Mouse (Mus musculus): ENCODE measurements around the gene Eif2b3. TPM values are rescaled to one million over a fixed set of nuclear protein-coding genes. Genes with fewer than 3 reads are reported as not detected.

Eif2b3 gene
- polyA plus RNA-seq (2017; shearing (Covaris generic)), result 20.9 TPM

DNA sequence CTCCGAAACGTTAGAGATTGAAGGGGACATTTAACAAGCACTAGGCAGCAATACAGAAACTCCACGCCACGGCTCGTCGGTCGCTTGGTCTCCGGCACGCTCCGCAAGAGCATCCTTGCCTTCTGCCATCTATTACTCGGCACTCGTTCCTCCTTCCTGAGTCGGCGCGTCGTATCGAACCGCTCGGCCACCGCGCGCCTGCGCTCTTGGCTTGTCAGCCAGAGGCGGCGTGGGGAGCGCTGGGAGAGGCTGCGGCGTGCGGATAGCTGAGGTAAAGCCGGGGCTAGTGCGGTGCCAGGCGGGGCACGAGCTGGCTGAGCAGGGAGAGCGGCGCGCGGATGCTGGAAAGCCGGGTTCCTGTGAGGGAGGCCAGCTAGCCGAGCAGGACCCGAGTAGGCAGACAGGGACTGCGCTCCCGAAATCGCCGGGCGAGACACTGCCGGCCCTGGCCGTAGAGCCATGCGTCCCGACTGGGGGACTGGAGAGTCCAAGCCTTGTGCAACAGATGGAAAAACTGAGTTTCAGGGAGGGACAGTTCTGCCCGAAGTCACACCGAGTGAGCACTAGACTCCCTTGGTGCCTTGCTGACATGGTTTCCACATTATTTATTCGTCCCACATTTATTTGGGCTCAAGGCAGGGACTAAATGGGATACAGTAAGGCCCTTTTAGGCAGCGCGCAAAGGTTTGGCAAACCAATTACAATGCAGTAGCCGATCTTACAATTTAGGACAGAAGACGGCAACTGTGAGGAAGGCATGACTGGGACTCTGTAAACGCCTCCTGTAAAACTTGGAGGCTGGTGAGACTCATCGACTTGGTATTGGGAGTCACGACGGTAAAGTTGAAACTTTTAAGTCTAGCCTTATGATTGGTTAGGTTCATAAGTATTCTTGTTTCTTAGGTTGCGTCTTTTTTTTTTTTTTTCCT lies at the start of gene Eif2b3:
Eif2b3 (plus strand) TSS at position 197 of the 929 bp plus-strand sequence.

GRCm38 (mm10) chr4:116993672-116994621 lies 25.3 kb upstream of the Eif2b3 start, which contains the start of gene Urod:
Gene Urod (minus strand): TSS chr4:116994413.

DNA sequence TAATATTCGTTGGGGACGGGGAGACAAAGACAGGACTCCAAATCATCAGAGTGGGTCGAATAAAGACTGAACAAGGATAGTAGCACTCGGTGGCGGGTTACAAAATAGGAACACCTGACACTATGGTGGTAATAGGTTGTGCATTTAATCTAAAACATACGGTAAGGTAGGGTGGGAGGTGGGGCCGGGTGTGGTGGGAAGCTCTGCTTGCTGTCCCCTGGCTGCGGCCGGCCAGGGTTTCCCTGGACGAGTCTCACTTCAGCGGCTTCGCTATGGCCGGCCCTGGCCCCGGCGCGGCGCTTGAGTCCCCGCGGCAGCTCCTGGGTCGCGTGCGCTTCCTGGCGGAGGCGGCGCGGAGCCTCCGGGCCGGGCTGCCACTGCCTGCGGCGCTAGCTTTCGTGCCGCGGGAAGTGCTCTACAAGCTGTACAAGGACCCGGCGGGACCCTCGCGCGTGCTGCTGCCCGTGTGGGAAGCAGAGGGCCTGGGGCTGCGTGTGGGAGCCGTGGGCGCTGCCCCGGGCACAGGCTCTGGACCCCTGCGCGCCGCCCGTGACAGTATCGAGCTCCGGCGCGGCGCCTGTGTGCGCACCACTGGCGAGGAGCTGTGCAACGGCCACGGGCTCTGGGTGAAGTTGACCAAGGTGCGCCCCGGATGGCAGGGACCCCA lies 23.9 kb upstream of the Eif2b3 start, which contains the start of gene Hectd3:
Hectd3 (plus strand) TSS at position 187 of the 667 bp plus-strand sequence.

GRCm38 (mm10) chr4:117095551-117096452 lies 76.6 kb downstream of the Eif2b3 start, which contains the start of gene Ptch2:
Gene Ptch2 (plus strand): TSS chr4:117096075.

DNA sequence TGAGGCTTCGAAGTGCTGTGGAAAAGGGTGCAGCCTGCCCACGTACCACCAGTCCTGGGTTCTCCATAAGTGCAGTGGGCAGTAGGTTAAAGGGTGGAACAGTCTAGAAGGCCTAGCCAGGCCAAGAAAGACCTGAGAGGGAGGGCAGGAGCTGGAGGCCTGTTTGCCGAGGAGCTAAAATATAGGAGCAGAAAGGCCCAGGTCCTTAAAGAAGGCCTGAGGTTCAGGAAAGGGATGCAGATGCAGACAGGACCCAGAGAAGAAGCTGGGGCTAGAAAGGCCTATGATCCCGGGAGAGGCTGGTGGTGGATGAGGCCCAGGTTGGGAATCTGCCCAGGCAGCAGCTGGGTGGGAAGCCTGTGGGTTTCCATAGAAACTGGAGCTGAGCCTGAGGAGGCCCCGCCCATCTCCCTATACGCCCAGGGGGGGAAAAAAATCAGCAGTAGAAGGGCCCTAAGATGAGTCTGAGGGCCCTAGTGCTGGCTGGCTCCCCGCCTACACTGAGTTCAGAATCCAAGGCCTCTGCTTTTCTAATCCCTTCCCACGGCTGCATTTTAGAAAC lies 106.2 kb downstream of the Eif2b3 start, which contains the start of gene Btbd19:
Btbd19 (minus strand) TSS at position 378 of the 562 bp plus-strand sequence.

DNA sequence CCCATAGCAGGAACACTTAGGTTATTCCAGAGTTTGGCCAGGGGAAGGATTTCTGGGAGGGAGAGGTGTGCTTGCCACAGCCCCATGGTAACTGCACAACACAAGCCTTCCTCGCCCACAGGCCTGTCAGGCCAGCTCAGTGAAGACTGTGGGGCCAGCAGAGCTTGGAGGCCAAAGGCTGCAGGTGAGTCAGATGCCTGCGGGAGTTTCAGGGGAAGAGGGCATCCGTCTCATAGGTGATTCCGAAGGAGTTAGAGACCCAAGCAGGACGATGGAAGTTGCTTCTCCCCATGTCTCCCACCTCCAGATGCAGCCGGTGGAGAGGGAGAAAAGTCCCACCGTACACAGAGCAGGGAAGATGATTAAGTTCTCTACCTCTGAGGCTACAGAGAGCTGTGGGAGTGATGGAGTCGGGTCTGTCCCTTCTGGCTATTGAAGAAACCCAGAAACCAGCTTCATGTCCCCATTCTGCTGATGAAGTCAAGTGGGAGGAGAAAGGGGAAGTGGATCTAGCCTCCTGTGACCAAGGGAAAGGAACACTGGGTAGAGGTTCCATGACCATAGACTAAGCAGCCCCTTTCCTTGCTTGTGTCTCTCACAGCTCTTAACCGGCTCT lies 107.6 kb downstream of the Eif2b3 start, which contains the start of gene Tctex1d4:
Tctex1d4 (plus strand) TSS at position 120 of the 616 bp plus-strand sequence.

DNA sequence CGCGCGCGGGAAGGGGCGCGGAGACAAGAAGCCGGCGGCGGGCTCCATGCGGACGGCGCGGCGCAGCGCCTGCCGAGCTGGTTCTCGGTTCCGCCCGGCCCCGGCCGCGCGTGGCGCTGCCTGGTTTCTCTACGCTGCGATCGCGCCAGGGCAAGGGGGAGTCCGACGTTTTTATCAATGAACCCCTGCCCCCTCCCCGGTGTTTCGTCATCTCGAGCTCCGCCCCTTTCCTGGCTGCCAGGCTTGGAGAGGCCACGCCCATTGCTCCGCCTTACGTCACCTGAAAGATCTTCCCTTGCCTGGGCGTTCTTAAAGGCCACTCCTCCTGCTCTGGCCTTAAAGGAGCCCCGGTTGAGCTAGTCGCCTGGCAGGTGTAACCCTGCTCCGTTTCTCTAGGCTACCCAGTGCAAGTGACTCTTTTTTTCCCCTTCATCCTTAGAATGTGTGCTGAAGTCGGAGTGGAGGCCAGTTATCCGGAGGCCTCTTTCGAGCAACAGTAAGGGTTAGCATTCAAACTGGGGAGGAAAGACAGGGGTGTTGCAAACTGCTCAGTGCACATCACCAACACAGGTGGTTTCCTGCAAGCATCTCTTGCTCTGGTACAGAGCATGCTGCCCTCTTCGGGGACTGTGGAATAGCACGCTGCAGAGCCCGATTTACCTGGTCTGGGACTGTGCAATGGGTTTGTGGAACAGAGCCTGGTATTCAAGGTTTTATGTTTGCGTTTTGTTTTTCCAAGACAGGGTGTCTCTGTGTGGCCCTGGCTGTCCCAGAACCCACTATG lies 114.8 kb downstream of the Eif2b3 start, which contains the start of gene Plk3:
Plk3 (minus strand) TSS at position 147 of the 784 bp plus-strand sequence.

Other genes starting within 250 kb of the Eif2b3 start
- 31.4 TPM for gene Toe1, start 211.8 kb upstream of the Eif2b3 start, polyA plus RNA-seq (2017; shearing (Covaris generic))
- gene Mutyh, start 211.7 kb upstream of the Eif2b3 start, polyA plus RNA-seq (2017; shearing (Covaris generic)), result 10.6 TPM
- gene Hpdl, start 197.7 kb upstream of the Eif2b3 start, polyA plus RNA-seq (2017; shearing (Covaris generic)), result not detected
- gene Zswim5, start 142.0 kb upstream of the Eif2b3 start, polyA plus RNA-seq (2017; shearing (Covaris generic)), result 0.24 TPM
- gene Urod, start 25.0 kb upstream of the Eif2b3 start, polyA plus RNA-seq (2017; shearing (Covaris generic)), result 40.9 TPM
- 25.3 TPM for gene Hectd3, start 24.1 kb upstream of the Eif2b3 start, polyA plus RNA-seq (2017; shearing (Covaris generic))
- gene Ptch2, start 76.7 kb downstream of the Eif2b3 start, polyA plus RNA-seq (2017; shearing (Covaris generic)), result not detected
- 32.3 TPM for gene Btbd19, start 106.3 kb downstream of the Eif2b3 start, polyA plus RNA-seq (2017; shearing (Covaris generic))
- gene Tctex1d4, start 107.4 kb downstream of the Eif2b3 start, polyA plus RNA-seq (2017; shearing (Covaris generic)), result 0.56 TPM
- gene Plk3, start 114.6 kb downstream of the Eif2b3 start, polyA plus RNA-seq (2017; shearing (Covaris generic)), result 270 TPM
- gene Rps8, start 136.8 kb downstream of the Eif2b3 start, polyA plus RNA-seq (2017; shearing (Covaris generic)), result 490 TPM
- 0.32 TPM for gene Kif2c, start 163.2 kb downstream of the Eif2b3 start, polyA plus RNA-seq (2017; shearing (Covaris generic))
- not detected for gene Tmem53, start 232.5 kb downstream of the Eif2b3 start, polyA plus RNA-seq (2017; shearing (Covaris generic))
- gene Armh1, start 232.7 kb downstream of the Eif2b3 start, polyA plus RNA-seq (2017; shearing (Covaris generic)), result not detected